In the genomic region with DNA sequence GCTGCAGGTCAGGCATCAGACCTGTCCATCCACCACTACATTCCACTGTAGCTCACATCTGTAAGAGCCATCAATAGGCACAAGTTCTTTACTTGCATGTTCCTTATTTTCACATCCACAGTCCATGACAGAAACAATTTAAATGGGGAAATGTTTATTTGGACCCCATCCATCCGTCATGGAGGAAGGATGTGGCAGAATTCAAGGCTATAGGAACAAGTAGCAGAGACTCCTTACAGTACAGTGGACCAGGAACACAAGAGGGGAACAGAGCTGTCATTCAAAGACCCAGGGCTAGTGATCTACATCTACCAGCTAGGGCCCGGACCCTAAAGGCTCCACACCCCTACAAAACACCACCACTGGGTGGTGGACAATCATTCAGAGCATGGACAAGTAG, we compare ENCODE assay signal across 19 mouse cellular contexts.
"Had no signal": no experiment of that assay in that cellular context is flagged by ENCODE, and none has a peak within 500 bp of the region (broad histone marks: within the 10 kb centered on the region; RNA-seq: fewer than 3 reads in every experiment).

No protein-coding gene starts in this region.

- H3K4me2 ChIP-seq: kidney, embryonic 15.5 days; limb, embryonic 12.5 days; limb, embryonic 15.5 days; liver, embryonic 12.5 days; liver, embryonic 15.5 days; lung, embryonic 15.5 days; midbrain, embryonic 12.5 days; midbrain, embryonic 15.5 days; stomach, embryonic 15.5 days had no signal

- H3K36me3 ChIP-seq: kidney, embryonic 15.5 days; limb, embryonic 12.5 days; limb, embryonic 15.5 days; liver, embryonic 12.5 days; liver, embryonic 15.5 days; lung, embryonic 15.5 days; midbrain, embryonic 12.5 days; midbrain, embryonic 15.5 days; stomach, embryonic 15.5 days had no signal

- H3K27ac ChIP-seq: kidney, embryonic 15.5 days; limb, embryonic 12.5 days; limb, embryonic 15.5 days; liver, embryonic 12.5 days; liver, embryonic 15.5 days; lung, embryonic 15.5 days; midbrain, embryonic 12.5 days; midbrain, embryonic 15.5 days; stomach, embryonic 15.5 days had no signal

- ATAC-seq: liver, embryonic 12.5 days; midbrain, embryonic 15.5 days had no signal

- H3K9me3 ChIP-seq: kidney, embryonic 15.5 days; limb, embryonic 12.5 days; limb, embryonic 15.5 days; liver, embryonic 12.5 days; liver, embryonic 15.5 days; lung, embryonic 15.5 days; midbrain, embryonic 12.5 days; midbrain, embryonic 15.5 days; stomach, embryonic 15.5 days had no signal

- H3K4me3 ChIP-seq: kidney, embryonic 15.5 days; limb, embryonic 12.5 days; limb, embryonic 15.5 days; liver, embryonic 12.5 days; liver, embryonic 15.5 days; lung, embryonic 15.5 days; midbrain, embryonic 12.5 days; midbrain, embryonic 15.5 days; myocyte; stomach, embryonic 15.5 days had no signal

- H3K9ac ChIP-seq: kidney, embryonic 15.5 days; limb, embryonic 12.5 days; limb, embryonic 15.5 days; liver, embryonic 12.5 days; liver, embryonic 15.5 days; lung, embryonic 15.5 days; midbrain, embryonic 12.5 days; midbrain, embryonic 15.5 days; stomach, embryonic 15.5 days had no signal

- DNase-seq: kidney, adult 11 months; kidney, adult 8-10 months; kidney, postnatal 10 days; kidney, postnatal 36 days; left cerebral cortex, postnatal 4 days; lung, adult 18-20 months; lung, postnatal 10 days; lung, postnatal 36 days; thymus, postnatal 4 days had no signal

- H3K27me3 ChIP-seq: kidney, embryonic 15.5 days; limb, embryonic 12.5 days; limb, embryonic 15.5 days; liver, embryonic 12.5 days; liver, embryonic 15.5 days; lung, embryonic 15.5 days; midbrain, embryonic 12.5 days; midbrain, embryonic 15.5 days; stomach, embryonic 15.5 days had no signal
